Mouse (Mus musculus) naive thymus-derived CD4-positive, alpha-beta T cell, adult 2 months (primary cell): ENCODE measurements around the gene Pithd1.
A peak's percentile ranks its signal among the peaks of the same experiment; 100 is the strongest.

Source experiments
- DNase-seq: peaks from one replicate; pipeline ENCODE4 v3.0.0-alpha.2; 2011; ENCODE audit warnings: low read depth

Gene Pithd1

DNA sequence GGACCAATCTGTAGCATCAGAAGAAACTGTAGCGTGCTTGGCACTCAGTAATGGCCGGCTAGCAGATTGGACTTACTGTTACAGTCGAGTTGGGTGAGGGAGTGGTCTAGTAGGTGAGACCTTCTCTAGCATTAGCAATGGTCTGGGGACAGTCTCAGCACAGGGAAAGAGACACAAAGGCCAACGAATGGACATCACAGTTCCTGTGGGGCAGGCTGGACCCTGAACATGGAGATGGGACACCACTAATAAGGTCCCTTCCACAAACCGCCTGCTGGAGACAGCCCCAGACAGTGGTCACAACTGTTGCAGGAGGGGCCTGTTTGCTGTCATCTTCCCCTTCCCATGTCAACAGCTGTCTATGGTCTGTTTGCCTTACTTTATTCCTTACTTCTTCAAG is 25.4 kb downstream of the Pithd1 start:
- DNase-seq: no peak

GRCm38 (mm10) chr4:135960717-135961116 is 26.3 kb downstream of the Pithd1 start:
- DNase-seq: peak; percentile 92

- DNase-seq: no peak
These were observed 28.7 kb downstream of the Pithd1 start for GRCm38 (mm10) chr4:135958354-135958753.

DNA sequence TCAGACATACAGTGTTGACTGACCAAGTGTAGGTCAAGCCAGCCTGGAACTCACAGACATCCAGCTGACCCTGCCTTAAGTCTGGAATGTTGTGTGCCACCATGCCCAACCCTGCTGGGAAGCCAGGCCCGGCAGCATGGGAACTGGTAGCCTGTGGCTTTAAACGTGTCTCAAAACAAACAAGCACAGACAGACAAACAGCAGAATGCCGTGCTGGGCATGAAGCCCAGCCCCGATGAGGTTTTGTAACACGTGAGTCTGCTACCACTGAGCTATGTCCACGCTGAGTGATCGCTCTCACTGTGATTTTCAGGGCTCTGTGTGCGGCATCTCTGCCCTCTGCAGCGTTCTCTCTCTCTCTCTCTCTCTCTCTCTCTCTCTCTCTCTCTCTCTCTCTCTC is 31.2 kb downstream of the Pithd1 start:
- no peak for DNase-seq

DNA sequence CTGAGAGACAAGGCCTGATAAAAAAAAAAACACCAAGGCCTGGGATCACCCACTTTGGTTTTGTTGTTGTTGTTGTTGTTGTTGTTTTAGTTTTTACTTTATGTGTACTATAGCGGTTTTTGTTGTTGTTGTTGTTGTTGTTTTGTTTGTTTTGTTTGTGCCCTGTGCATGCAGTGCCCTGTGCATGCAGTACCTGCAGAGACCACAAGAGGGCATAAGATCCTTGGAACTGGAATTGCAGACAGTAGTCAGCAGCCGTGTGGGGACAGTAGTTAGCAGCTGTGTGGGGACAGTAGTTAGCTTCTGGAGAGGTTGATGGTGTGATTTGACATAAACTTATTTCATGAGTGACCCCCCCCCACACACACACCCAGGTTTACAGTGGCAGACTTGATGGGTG is 32.8 kb downstream of the Pithd1 start:
- DNase-seq: peak; percentile 90

- DNase-seq: no peak
These were observed 33.9 kb downstream of the Pithd1 start for GRCm38 (mm10) chr4:135953179-135953578.

DNA sequence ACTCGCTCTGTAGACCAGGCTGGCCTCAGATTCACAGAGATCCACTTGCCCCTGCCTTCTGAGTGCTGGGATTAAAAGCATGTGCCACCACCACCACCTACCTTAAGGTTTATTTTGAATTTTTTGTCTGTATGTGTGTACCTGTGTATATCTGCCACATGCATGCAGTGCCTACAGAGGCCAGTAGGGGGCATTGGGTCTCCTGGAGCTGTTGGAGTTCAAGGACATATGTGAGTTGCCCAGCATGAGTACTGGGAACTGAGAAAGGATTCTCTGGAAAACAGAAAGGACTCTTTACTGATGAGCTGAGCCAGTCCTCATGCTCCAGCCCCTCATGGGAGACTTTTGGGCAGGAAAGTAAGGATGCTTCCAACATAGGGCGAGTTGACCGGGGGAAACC is 35.6 kb downstream of the Pithd1 start:
- DNase-seq: peak; percentile 51

- DNase-seq: no peak
These were observed 36.7 kb downstream of the Pithd1 start for GRCm38 (mm10) chr4:135950365-135950764.

DNA sequence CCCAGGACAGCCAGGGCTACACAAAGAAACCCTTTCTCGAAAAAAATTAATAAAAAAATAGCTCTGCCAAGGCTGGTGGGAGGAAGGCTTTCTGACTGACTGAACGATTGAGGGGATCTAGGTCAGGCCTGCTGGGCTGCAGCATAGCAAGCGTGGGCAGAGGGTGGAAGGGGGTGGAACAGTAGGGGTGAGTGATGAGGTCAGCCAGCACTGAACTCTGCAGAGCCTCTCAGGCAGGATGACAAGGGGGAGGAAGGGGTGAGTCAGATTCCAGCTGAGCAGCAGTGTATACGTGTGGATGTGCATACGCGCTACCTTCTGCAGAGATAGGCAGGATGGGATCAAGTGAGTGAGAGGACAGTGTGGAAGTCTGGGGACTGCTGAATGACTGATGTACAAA is 37.2 kb downstream of the Pithd1 start:
- no peak for DNase-seq

DNA sequence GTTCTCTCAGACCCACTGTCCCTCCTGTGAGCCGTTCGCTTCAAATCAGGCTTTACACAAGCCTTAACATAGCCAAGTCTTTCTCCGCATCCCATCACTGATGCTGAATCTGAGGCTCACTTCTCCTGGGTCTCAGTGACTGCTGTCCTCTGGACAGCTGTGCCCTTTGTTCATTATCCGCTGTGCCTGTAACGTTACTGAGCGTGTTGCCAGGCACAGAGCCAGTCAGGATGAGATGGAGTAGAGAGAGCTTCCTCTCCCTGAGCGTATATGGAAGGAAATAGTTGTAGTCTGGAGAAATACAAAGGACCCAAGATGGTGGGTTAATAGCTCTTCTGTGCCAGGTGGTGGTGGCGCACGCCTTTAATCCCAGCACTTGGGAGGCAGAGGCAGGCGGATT is 37.6 kb downstream of the Pithd1 start:
- no peak for DNase-seq

DNA sequence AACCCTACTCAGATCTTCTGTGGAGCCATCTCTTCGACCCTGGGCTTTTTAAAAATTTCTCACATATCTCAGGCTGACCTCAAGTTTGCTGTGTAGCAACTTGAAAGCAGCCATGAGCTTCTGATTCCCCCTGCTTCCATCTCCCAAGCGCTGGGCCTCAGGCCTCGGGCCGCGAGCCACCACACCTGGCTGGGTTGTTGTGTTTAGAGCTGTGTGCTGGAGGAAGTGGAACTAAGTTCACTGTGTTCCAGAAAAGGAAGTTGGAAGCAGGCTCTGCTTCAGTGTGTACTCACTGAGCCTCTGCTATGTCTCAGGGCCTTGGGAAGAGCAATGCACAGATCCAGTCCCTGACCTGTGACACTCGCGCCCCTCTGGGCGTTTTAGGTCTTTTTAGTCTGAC is 38.9 kb downstream of the Pithd1 start:
- DNase-seq: no peak

DNA sequence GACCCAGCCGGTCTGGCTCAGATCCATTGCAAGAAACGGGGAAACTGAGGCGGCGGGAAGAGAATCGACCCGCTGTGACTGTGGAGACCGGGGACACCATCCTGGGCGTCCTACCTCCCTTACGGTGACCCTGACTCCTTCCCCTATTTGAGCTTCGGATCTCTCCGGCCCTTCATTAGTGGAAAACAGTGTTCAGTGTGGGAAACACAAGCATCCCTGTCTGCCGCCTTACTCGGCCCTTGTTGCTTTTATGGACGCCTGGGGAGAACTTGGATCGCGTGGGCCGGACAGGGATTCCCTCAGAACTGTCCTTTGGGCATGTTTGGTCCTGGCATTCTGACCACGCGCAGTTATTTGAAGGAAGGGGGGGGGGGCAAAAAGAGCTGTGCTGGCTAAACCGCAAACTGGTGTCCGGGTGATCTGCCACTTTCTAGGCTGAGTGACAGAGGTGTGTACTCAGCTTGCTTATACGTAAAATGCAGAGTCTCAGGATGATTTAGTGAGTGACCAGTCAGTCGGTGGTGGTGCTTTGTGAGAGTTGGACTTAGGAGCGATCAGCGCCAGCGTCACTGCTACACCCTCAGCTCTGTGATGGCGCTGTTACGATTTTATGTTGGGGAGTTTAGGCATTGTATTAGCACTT is 40.3 kb downstream of the Pithd1 start:
- no peak for DNase-seq

- DNase-seq: peak; percentile 93
These were observed 40.8 kb downstream of the Pithd1 start, which contains the start of gene Hmgcl for GRCm38 (mm10) chr4:135946278-135946658. TSS of gene Hmgcl (plus strand) at chr4:135946448.

DNA sequence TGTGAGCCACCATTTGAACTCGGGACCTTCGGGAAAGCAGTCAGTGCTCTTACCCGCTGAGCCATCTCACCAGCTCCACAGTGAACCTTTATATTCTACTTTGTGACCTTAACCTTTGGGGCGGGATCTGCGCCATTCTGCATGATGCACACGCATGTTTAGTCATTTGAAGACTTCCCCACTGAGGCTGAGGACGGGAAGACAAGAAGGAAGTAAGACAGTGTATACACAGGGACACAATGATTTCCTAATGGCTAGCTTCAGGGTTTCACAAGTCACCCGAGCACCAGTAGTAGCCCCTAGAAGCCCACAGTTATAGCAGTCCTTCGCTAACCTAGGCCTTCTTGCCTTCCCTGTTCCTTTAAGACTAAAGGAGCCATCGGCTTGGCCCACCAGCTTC is 41.4 kb downstream of the Pithd1 start:
- DNase-seq: no peak

- DNase-seq: no peak
These were observed 43.7 kb downstream of the Pithd1 start for GRCm38 (mm10) chr4:135943389-135943788.

DNA sequence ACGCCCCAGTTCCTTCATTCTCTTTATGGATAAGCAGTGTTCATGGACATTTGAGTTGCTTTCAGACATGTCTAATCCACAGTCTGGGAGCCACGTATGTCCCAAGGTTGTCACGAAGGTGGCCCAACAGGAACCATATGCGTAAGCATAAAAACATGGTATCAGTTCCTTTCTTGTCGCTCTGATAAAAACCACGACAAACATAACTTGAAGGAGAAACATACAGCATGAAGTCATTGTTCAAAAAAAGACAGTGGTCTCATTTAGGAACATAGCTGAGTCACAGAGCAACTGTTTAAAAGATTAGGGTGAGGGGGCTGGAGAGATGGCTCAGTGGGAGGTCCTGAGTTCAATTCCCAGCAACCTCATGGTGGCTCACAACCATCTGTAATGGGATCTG is 44.9 kb downstream of the Pithd1 start:
- DNase-seq: no peak

GRCm38 (mm10) chr4:135941026-135941425 is 46.0 kb downstream of the Pithd1 start:
- peak; percentile 57 for DNase-seq

DNA sequence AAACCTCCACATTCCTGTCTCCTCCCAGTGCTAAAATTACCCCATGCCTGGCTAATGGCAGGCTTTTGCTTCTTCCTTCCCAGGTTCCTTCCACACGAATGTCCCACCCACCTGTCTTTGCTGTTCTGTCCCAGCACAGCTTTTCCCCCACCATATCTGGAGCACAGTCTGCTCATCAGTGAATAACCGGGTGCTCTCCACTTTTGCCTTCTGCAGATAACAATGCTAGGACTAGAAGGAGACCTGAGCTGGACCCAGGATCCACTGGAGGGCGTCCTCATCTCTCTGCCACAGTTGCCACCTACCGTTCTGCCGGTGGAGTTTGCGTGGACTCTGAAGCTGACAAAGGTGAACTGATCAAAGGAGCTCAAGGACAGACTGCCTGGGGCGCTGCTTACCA is 48.2 kb downstream of the Pithd1 start:
- no peak for DNase-seq

- no peak for DNase-seq
These were observed 51.6 kb downstream of the Pithd1 start for GRCm38 (mm10) chr4:135935502-135935901.

- no peak for DNase-seq
These were observed 52.2 kb downstream of the Pithd1 start for GRCm38 (mm10) chr4:135934708-135935500.

DNA sequence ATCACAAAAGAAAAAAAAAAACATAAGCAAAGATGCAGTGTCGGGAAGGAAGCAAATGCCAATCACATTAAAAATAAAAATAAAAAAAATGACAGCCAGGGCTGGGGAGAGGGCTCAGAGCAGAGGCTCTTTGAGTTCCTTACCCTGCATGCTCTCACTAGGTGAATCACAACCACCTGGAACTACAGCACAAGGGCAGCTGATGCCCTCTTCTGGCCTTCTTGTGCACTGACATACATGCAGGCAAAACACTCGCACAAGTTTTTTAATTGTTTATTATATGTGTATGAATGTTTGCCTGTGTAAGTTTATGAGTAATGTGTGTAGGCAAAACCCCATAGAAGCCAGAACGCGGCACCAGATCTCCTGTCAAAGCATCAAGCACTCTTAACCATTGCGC is 55.2 kb downstream of the Pithd1 start:
- DNase-seq: peak; percentile 73

DNA sequence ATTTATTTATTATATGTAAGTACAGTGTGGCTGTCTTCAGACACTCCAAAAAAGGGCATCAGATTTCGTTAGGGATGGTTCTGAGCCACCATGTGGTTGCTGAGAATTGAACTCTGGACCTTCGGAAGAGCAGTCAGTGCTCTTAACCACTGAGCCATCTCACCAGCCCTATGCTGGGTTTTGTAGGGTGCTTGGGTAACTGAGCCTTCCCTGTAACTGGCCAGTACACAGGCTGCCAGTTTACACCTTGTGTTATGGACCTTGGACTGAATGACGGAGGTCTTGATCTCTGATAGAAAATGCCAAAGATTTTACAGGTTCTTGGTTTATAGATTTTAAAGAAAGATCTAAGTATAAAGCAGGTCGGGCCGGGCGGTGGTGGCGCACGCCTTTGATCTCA is 56.8 kb downstream of the Pithd1 start:
- no peak for DNase-seq

DNA sequence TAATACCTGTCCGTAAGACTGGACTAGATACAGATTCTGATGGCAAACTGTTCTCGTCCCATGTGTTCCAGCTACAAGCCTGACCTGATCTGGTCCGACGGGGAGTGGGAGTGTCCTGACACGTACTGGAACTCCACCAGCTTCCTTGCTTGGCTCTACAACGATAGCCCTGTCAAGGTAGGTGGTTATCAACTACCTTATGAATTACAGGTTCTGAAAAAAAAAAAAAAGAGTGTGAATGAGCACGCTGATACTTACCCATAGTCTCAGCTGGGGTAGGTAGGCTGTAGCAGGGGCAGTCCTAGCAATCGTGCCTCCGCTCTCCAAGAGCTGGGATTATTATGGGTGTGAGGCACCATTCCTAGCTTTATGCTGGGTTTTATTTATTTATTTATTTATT is 57.2 kb downstream of the Pithd1 start:
- DNase-seq: no peak

- no peak for DNase-seq
These were observed 57.7 kb downstream of the Pithd1 start for GRCm38 (mm10) chr4:135929405-135929804.
